Mouse (Mus musculus): Measurements from ENCODE around the gene Pold3.
"Not testable (repeated sequence)": the region's sequence is repeated elsewhere in the genome, so short reads cannot be mapped to it uniquely, and the experiment has no call there.

- not testable (repeated sequence) for TF ChIP-seq MYOD1 (IDR thresholded peaks at IDR 0.05; ENCODE audit: control insufficient read depth, insufficient read length, low read depth); CTCF (IDR thresholded peaks at IDR 0.05; ENCODE audit: control insufficient read depth, insufficient read depth, insufficient read length); USF1 (IDR thresholded peaks at IDR 0.05; ENCODE audit: low read depth); MYOG (IDR thresholded peaks at IDR 0.05; ENCODE audit: control insufficient read depth, extremely low read depth, insufficient read length)
Observed at GRCm38 (mm10) chr7:100052991-100053390, 68.4 kb downstream of the Pold3 start.

Data from C2C12 (cell line).